Mouse (Mus musculus): Measurements from ENCODE around the gene Ddx27. TPM values are rescaled to one million over a fixed set of nuclear protein-coding genes. Genes with fewer than 3 reads are reported as not detected.
A peak's percentile ranks its signal among the peaks of the same experiment; 100 is the strongest.
"Not testable (repeated sequence)": the region's sequence is repeated elsewhere in the genome, so short reads cannot be mapped to it uniquely, and the experiment has no call there.

The Ddx27 gene
- polyA plus RNA-seq, 1 experiment from 2014 or later: 24.2 TPM

DNA sequence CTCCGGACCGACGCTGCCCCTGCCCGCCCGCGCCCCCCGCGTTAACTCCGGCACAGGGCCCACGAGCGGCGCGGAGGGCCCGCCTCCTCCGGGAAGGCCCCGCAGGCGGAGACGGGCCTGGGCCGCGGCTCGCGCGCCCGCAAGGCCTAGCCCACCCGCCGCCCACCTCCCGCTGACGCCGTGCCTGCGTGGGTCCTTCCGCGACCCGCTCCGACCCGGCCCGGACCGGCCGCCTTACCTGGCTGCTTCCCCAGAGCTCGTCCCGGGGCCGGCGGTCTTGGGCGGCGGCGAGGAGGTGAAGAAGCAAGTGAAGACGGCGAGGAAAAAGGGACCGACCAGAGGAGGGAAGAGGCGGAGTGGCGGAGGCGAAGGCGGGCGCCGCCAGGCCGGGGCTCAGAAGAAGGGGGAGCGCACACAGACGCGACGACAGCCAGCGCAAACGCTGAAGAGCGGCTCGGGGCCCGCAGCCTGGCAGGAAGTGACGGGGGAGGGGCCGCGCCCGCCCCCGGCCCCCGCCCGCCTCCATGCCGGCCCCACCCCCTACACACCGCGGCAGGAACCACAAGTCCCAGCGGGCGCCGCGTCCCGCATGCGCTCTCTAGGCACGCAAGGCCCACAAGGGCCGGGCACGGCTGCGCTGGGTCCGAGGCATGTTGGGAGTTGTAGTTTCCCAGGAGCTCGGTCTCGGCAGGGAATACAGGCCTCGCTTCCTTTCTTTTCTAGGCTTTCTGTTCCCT, 19.0 kb upstream of the Ddx27 start, which contains the start of gene Stau1:
Gene Stau1 (minus strand): TSS at position 504 of the 737 bp plus-strand sequence.
- ATAC-seq (replicated peaks; ENCODE audit: insufficient number of reproducible peaks, insufficient read depth, low FRiP score, low read depth): peak; percentile 100
- H3K4me3 ChIP-seq: peak within 1 kb of the TSS; percentile 98
- peak within 1 kb of the TSS; percentile 99 for H3K9ac ChIP-seq
- H3K36me3 ChIP-seq: no peaks in the 10 kb centered on the region
- peak within 1 kb of the TSS; percentile 98 for H3K27ac ChIP-seq
- H3K4me1 ChIP-seq (replicated peaks): peaks cover 37% of the 10 kb centered on the region
- H3K4me2 ChIP-seq: peak within 1 kb of the TSS; percentile 82
- H3K27me3 ChIP-seq: no peaks in the 10 kb centered on the region
- WGBS: 0% methylated on average over 72 of the region's 88 CpGs
- H3K9me3 ChIP-seq (replicated peaks): no peaks in the 10 kb centered on the region

DNA sequence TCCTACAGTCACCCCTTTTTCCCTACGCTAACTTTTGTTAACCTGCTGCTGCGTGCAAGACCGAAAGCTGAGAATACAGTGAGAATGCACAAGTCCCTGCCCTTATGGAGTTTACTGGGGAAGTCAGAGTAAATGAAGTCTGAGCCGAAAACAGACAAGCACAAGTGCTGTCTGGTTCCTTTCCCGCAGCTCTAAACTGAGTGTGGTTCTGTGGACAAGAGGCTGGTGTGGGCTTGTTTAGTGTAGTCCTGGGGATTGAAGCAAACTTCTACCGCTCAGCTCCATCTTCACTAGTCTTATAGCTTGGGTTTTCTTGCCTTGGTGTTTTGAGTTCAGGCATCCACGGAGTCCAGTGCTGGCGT, 18.5 kb upstream of the Ddx27 start:
- H3K4me2 ChIP-seq: peak overlapping the region; percentile 54
- peak overlapping the region; percentile 98 for H3K4me3 ChIP-seq
- H3K27me3 ChIP-seq: no peaks in the 10 kb centered on the region
- 36% methylated on average over 8 of the region's 8 CpGs for WGBS
- no peaks in the 10 kb centered on the region for H3K9me3 ChIP-seq (replicated peaks)
- H3K4me1 ChIP-seq (replicated peaks): peaks cover 31% of the 10 kb centered on the region
- peak overlapping the region; percentile 98 for H3K27ac ChIP-seq
- peak overlapping the region; percentile 36 for H3K9ac ChIP-seq
- no peaks in the 10 kb centered on the region for H3K36me3 ChIP-seq
- ATAC-seq (replicated peaks; ENCODE audit: insufficient number of reproducible peaks, insufficient read depth, low FRiP score, low read depth): no peak

DNA sequence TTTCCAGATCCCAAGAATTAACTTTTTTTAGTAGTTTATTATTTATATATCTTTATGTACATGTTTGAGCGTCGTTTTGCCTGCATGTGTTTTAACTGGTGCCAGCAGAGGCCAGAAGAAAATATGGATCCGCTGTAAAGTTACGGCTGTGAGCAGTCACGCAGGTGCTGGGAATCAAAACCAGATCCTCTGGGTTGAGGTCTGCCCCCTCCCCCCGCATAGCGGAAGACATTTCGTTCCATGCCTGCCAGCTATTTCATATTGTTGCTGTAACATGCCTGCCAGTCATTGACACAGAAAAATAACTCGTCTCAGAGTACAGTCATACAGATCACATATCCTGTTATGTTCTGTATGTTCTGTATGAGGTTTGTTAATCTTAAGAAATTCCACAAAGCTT, 13.5 kb upstream of the Ddx27 start:
- no peaks in the 10 kb centered on the region for H3K9me3 ChIP-seq (replicated peaks)
- WGBS: 73% methylated on average over 9 of the region's 9 CpGs
- no peaks in the 10 kb centered on the region for H3K27me3 ChIP-seq
- H3K27ac ChIP-seq: no peak overlapping the region
- H3K4me3 ChIP-seq: no peak overlapping the region
- no peaks in the 10 kb centered on the region for H3K36me3 ChIP-seq
- H3K9ac ChIP-seq: no peak overlapping the region
- peaks cover 6% of the 10 kb centered on the region; the same call in 1 of the 2 replicates for H3K4me1 ChIP-seq (replicated peaks)
- ATAC-seq (replicated peaks; ENCODE audit: insufficient number of reproducible peaks, insufficient read depth, low FRiP score, low read depth): no peak
- no peak overlapping the region for H3K4me2 ChIP-seq

DNA sequence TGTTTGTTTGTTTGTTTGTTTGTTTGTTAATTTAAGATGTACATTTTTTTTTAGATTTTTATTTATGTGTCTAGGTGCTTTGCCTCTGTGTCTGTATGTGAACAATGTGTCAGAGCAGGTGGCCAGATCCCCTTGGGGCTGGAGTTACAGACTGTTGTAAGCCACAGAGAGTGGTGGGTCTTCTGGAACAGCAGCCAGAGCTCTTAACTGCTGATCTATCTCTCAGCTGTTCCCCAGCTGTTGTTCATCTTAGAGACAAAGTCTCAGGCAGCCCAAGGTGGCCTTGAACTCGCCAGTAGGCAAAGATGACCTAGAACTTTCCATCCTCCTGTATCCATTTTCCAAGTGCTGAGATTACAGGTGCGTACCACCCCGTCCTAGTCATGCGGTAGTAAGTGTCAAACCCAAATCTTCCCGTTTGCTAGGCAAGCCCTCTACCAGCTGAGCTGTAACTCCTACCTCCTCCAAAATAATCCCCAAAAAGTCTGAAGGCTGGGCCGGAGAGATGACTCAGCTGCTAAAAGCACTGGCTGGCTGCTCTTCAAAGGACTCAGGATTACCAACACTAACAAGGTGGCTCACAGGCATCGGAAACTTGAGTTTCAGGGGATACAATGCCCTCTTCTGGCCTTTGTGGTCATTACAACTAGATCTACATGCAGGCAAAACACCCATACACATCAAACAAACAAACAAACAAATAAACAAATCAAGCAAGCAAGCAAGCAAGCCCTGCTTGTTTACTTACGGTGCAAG, 10.7 kb upstream of the Ddx27 start:
- no peaks in the 10 kb centered on the region for H3K9me3 ChIP-seq (replicated peaks)
- H3K36me3 ChIP-seq: no peaks in the 10 kb centered on the region
- no peaks in the 10 kb centered on the region for H3K27me3 ChIP-seq
- ATAC-seq (replicated peaks; ENCODE audit: insufficient number of reproducible peaks, insufficient read depth, low FRiP score, low read depth): no peak
- H3K4me1 ChIP-seq (replicated peaks): peaks cover 7% of the 10 kb centered on the region; the same call in 1 of the 2 replicates
- H3K9ac ChIP-seq: peak overlapping the region; percentile 25; the same call in 1 of the 2 replicates
- WGBS: 46% methylated on average over 8 of the region's 8 CpGs
- no peak overlapping the region for H3K27ac ChIP-seq
- no peak overlapping the region for H3K4me2 ChIP-seq
- H3K4me3 ChIP-seq: no peak overlapping the region

DNA sequence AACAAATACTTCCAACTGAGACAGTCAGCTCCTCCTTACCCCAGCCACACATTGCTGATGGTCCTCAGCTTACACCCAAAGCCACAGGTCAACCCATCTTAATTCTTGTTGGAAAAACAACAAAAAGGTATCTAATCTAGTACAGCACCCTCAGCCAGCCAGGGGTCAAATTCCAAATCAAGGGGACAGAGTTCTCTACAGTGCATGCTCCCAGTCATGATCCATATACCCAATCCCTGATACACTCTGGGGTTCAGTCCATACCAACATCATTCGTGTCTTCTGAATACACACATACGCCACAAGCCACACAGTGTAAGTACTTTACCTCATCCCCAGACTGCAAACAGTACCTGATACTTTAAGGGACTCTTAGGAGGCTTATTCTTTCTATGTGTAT, 8.6 kb upstream of the Ddx27 start:
- no peak for ATAC-seq (replicated peaks; ENCODE audit: insufficient number of reproducible peaks, insufficient read depth, low FRiP score, low read depth)

DNA sequence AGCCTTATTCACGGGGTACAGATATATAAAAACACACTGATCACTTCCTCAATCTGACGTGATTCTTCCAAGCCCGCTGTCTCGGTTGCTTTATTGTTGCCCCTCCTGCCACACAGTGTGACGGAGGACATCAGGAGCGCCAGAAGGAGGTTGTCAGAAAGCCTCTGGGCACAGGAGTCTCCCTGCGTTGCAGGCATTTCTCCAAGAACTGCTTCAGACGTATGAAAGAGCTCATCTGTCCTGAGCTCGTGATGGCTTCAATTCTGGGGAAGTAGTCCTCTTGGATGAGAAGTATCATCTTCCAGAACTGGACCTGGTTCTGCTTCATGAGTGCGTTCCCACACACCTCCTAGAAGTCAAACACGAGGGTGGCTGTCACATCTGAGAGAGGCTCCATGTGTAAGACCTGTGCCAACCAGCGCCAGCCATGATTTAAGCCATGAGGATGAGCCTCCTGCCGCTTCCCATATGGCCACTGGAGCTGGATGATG, 7.9 kb upstream of the Ddx27 start:
- no peak for ATAC-seq (replicated peaks; ENCODE audit: insufficient number of reproducible peaks, insufficient read depth, low FRiP score, low read depth)
- no peaks in the 10 kb centered on the region for H3K36me3 ChIP-seq
- H3K4me2 ChIP-seq: no peak overlapping the region
- H3K4me1 ChIP-seq (replicated peaks): peaks cover 7% of the 10 kb centered on the region; the same call in 1 of the 2 replicates
- no peaks in the 10 kb centered on the region for H3K27me3 ChIP-seq
- 68% methylated on average over 13 of the region's 13 CpGs for WGBS
- H3K27ac ChIP-seq: no peak overlapping the region
- no peaks in the 10 kb centered on the region for H3K9me3 ChIP-seq (replicated peaks)
- H3K9ac ChIP-seq: no peak overlapping the region
- H3K4me3 ChIP-seq: no peak overlapping the region

More for the DNA sequence above, 8.6 kb upstream of the Ddx27 start:
- no peaks in the 10 kb centered on the region for H3K9me3 ChIP-seq (replicated peaks)
- whole genome bisulfite sequencing: 77% methylated on average over 2 of the region's 2 CpGs
- no peaks in the 10 kb centered on the region for H3K27me3 ChIP-seq
- H3K36me3 ChIP-seq: no peaks in the 10 kb centered on the region
- H3K4me3 ChIP-seq: no peak overlapping the region
- H3K4me1 ChIP-seq (replicated peaks): peaks cover 7% of the 10 kb centered on the region; the same call in 1 of the 2 replicates
- H3K9ac ChIP-seq: no peak overlapping the region
- no peak overlapping the region for H3K27ac ChIP-seq
- H3K4me2 ChIP-seq: no peak overlapping the region

DNA sequence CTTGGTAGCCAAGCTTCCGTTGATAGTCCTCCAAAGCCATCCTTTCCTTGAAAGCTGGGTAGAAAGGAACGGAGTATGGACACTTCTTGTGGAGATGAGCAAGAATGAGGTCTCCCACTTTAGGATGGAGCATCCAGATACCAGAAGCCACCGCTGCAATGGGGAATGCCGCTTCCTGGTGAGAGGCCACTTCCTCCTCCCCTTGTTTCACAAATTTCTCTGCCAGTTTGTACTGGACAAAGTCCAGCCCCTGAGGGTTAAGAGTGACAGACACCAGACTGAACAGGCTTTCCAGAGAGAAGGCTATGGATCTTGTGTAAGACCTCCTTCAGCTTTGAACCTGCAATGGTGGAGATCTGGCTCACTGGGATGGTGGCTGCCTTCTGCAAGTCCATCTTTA, 7.4 kb upstream of the Ddx27 start:
- not testable (repeated sequence) for H3K36me3 ChIP-seq; ATAC-seq (replicated peaks; ENCODE audit: insufficient number of reproducible peaks, insufficient read depth, low FRiP score, low read depth); H3K4me2 ChIP-seq; H3K27me3 ChIP-seq; H3K4me3 ChIP-seq; H3K27ac ChIP-seq; H3K9me3 ChIP-seq (replicated peaks); H3K9ac ChIP-seq; H3K4me1 ChIP-seq (replicated peaks)
- 70% methylated on average over 4 of the region's 4 CpGs for WGBS

DNA sequence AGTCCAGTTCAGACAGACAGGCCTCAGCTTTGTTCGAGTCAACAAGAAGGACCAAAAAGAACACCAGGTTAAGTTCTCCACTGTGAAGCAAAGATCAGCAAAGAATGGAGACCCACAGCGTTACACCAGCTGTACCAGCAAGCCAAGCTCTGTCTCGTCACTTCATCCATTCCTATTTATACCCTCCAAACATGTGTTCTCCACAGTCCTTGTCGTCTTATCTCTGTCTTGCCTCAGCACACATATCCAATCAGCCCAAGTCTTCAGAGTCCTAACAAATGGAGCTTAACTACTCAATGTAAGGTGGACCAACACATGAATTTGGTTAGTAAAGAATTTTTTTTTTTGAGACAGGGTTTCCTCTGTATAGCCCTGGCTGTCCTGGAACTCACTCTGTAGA, 5.5 kb upstream of the Ddx27 start:
- WGBS: 46% methylated on average over 4 of the region's 4 CpGs
- ATAC-seq (replicated peaks; ENCODE audit: insufficient number of reproducible peaks, insufficient read depth, low FRiP score, low read depth): no peak

DNA sequence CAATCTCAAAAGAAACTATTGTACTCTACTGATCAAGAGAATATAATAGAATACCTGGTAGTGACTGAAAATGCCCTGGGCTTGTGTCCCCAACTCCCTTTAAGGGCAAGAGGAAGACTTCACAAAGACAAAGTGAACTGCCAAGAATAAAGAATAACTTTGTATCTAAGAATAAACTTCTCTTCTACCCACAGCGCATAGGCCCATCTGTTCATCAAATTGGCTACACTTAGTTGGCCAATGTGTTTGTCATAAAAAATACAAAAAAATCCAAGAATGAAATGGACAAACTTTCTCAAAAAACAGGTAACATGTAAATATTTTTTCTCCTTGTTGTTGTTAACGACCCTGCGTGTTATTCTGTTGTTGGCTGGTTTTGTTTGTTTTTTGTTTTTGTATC, 4.4 kb upstream of the Ddx27 start:
- Histone ChIP-seq H3K4me3 (no peak overlapping the region), H3K27ac (no peak overlapping the region), H3K4me1 (replicated peaks) (peaks cover 7% of the 10 kb centered on the region), H3K9ac (no peak overlapping the region), H3K4me2 (no peak overlapping the region), H3K9me3 (replicated peaks) (no peaks in the 10 kb centered on the region), H3K36me3 (no peaks in the 10 kb centered on the region), H3K27me3 (no peaks in the 10 kb centered on the region)
- 87% methylated on average over 3 of the region's 3 CpGs for whole genome bisulfite sequencing
- no peak for ATAC-seq (replicated peaks; ENCODE audit: insufficient number of reproducible peaks, insufficient read depth, low FRiP score, low read depth)

More for the DNA sequence above, 5.5 kb upstream of the Ddx27 start:
- 0 out of 2 replicates have a peak overlapping the region, but pooled peaks have one; percentile 19 for H3K27ac ChIP-seq
- no peaks in the 10 kb centered on the region for H3K27me3 ChIP-seq
- H3K4me2 ChIP-seq: no peak overlapping the region
- H3K9me3 ChIP-seq (replicated peaks): no peaks in the 10 kb centered on the region
- no peak overlapping the region for H3K9ac ChIP-seq
- H3K4me1 ChIP-seq (replicated peaks): peaks cover 4% of the 10 kb centered on the region; the same call in 1 of the 2 replicates
- H3K4me3 ChIP-seq: no peak overlapping the region
- H3K36me3 ChIP-seq: no peaks in the 10 kb centered on the region

DNA sequence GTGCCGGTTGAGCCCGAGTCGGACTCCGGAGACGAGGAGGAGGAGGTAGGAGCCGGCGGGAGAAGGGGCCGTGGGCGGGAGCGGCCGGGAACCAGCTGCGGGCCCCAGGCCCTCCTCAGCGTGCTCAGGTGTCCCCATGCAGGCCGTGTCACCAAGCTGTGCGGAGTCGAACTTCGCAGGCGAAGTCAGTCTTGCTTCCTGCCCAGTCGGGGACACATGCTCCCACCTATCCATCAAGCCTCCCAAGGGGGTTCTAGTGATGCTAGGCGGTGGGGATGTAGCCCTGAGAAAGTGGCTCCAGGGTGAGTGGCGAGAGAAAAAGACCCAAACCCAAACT, 357 bp downstream of the Ddx27 start:
- Histone ChIP-seq H3K4me1 (replicated peaks) (peaks cover 15% of the 10 kb centered on the region), H3K4me2 (peak overlapping the region; percentile 87), H3K9me3 (replicated peaks) (no peaks in the 10 kb centered on the region), H3K4me3 (peak overlapping the region; percentile 83), H3K27me3 (no peaks in the 10 kb centered on the region), H3K9ac (peak overlapping the region; percentile 77), H3K27ac (peak overlapping the region; percentile 76; the same call in 1 of the 2 replicates), H3K36me3 (peaks cover 23% of the 10 kb centered on the region)
- 0% methylated on average over 21 of the region's 21 CpGs for WGBS
- ATAC-seq (replicated peaks; ENCODE audit: insufficient number of reproducible peaks, insufficient read depth, low FRiP score, low read depth): peak; percentile 63

DNA sequence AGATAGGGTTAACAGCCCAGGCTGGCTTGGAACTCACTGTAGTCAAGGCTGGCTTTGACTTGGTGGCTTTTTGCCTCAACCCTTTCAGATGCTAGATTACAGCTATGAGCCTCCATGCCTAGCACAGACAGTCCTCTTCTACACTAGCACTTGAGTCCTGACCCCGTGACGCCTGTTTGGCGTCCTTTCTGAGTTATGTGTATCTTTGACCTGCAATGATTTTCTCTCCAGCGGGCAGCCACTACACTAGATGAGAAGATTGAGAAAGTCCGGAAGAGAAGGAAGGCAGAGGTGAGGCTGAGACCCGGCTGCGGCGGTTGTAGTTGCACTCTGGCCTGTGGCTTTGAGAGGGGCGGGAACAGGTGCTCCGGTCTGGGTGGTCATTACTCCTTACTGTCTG, 4.4 kb downstream of the Ddx27 start:
- no peak overlapping the region for H3K9ac ChIP-seq
- peaks cover 15% of the 10 kb centered on the region for H3K4me1 ChIP-seq (replicated peaks)
- H3K27ac ChIP-seq: no peak overlapping the region
- peaks cover 51% of the 10 kb centered on the region for H3K36me3 ChIP-seq
- WGBS: 95% methylated on average over 10 of the region's 10 CpGs
- ATAC-seq (replicated peaks; ENCODE audit: insufficient number of reproducible peaks, insufficient read depth, low FRiP score, low read depth): no peak
- H3K27me3 ChIP-seq: no peaks in the 10 kb centered on the region
- no peaks in the 10 kb centered on the region for H3K9me3 ChIP-seq (replicated peaks)
- no peak overlapping the region for H3K4me2 ChIP-seq
- no peak overlapping the region for H3K4me3 ChIP-seq
